Comparison of ENCODE assay signal across 18 mouse cellular contexts in the genomic region with DNA sequence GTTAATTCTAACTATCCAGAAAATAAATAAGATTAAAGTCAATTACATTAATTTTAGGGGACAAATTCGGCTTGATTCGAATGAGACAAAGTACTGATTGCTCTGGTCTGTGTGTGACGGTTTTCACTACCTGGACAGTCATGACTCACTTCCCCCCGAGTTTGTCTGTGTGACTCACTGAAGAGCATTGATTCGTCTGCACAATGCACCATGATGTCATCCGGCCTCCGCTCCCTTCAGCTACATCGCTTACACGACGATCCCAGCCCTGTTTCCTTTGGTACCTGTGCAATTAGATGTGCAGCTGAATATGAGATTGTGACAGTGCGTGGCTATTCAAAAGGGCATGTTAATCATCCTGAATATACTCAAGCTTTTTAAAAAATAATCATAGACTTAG. TPM values are rescaled to one million over a fixed set of nuclear protein-coding genes. Genes with fewer than 3 reads are reported as not detected.
DNase-seq lines count a peak whose midpoint lies in the region; ATAC-seq and TF ChIP-seq lines count a peak whose summit lies in the region.
"Had no signal": no experiment of that assay in that cellular context is flagged by ENCODE, and none has a peak within 500 bp of the region (broad histone marks: within the 10 kb centered on the region; RNA-seq: fewer than 3 reads in every experiment).

No protein-coding gene starts in this region.

- H3K4me2 ChIP-seq in hindbrain, embryonic 11.5 days (replicated peaks; ENCODE audit: low read depth, low read length), result no peak overlapping the region
- H3K4me2 ChIP-seq: hindbrain, embryonic 15.5 days; limb, embryonic 15.5 days; midbrain, embryonic 15.5 days had no signal

- no peak overlapping the region for H3K9ac ChIP-seq in hindbrain, embryonic 11.5 days (ENCODE audit: low read depth, low read length)
- H3K9ac ChIP-seq: hindbrain, embryonic 15.5 days; limb, embryonic 15.5 days; liver, postnatal 0 days; midbrain, embryonic 15.5 days had no signal

- no peak for TF ChIP-seq CTCF in kidney, adult 2 months (conservative IDR thresholded peaks at IDR 0.05; ENCODE audit: insufficient read depth, insufficient read length, low read depth, low read length)

- no peak for ATAC-seq in hindbrain, embryonic 11.5 days (ENCODE audit: low FRiP score)
- ATAC-seq: forebrain, embryonic 14.5 days; liver, postnatal 0 days; midbrain, embryonic 15.5 days had no signal

- no peak for TF ChIP-seq POLR2A in kidney, adult 2 months (IDR thresholded peaks at IDR 0.05; ENCODE audit: low read depth, low read length)

- no peaks in the 10 kb centered on the region for H3K36me3 ChIP-seq in hindbrain, embryonic 11.5 days (ENCODE audit: control insufficient read depth, insufficient read depth, low read length)
- no peaks in the 10 kb centered on the region for H3K36me3 ChIP-seq in kidney, adult 2 months (ENCODE audit: control insufficient read depth, insufficient read depth, low read length)
- H3K36me3 ChIP-seq: G1E; hindbrain, embryonic 15.5 days; limb, embryonic 15.5 days; midbrain, embryonic 15.5 days had no signal

- no peaks in the 10 kb centered on the region for H3K27me3 ChIP-seq in hindbrain, embryonic 11.5 days (ENCODE audit: control insufficient read depth, insufficient read depth, low read length)
- H3K27me3 ChIP-seq in kidney, adult 2 months (replicated peaks; ENCODE audit: control insufficient read depth, insufficient read depth, low read length), result no peaks in the 10 kb centered on the region
- H3K27me3 ChIP-seq: hindbrain, embryonic 15.5 days; limb, embryonic 15.5 days; midbrain, embryonic 15.5 days had no signal

- H3K27ac ChIP-seq in hindbrain, embryonic 11.5 days (ENCODE audit: low read depth, low read length), result no peak overlapping the region
- no peak overlapping the region for H3K27ac ChIP-seq in kidney, adult 2 months (ENCODE audit: insufficient read depth, low read depth, low read length)
- H3K27ac ChIP-seq: hindbrain, embryonic 15.5 days; limb, embryonic 15.5 days; midbrain, embryonic 15.5 days had no signal

- H3K4me3 ChIP-seq in hindbrain, embryonic 11.5 days (ENCODE audit: low read depth, low read length), result no peak overlapping the region
- H3K4me3 ChIP-seq in kidney, adult 2 months (ENCODE audit: insufficient read depth, low read depth, low read length), result no peak overlapping the region
- H3K4me3 ChIP-seq: hindbrain, embryonic 15.5 days; limb, embryonic 15.5 days; midbrain, embryonic 15.5 days had no signal

- H3K4me1 ChIP-seq in hindbrain, embryonic 11.5 days (replicated peaks; ENCODE audit: control insufficient read depth, insufficient read depth, low read length), result no peaks in the 10 kb centered on the region
- H3K4me1 ChIP-seq in kidney, adult 2 months (ENCODE audit: control insufficient read depth, insufficient read depth, low read length), result no peaks in the 10 kb centered on the region
- H3K4me1 ChIP-seq: hindbrain, embryonic 15.5 days; limb, embryonic 15.5 days; midbrain, embryonic 15.5 days had no signal

- no peaks in the 10 kb centered on the region for H3K9me3 ChIP-seq in hindbrain, embryonic 11.5 days (ENCODE audit: control insufficient read depth, low read length)
- H3K9me3 ChIP-seq: G1E; hindbrain, embryonic 15.5 days; limb, embryonic 15.5 days; midbrain, embryonic 15.5 days had no signal

- DNase-seq in adrenal gland, adult (ENCODE audit: inconsistent age in 2 of 2, low spot score in 1 of 2), result peak; percentile 63 to 70
- DNase-seq in adrenal gland, postnatal 4 days (ENCODE audit: low spot score in 2 of 2), result no peak
- DNase-seq in 3T3-L1 (ENCODE audit: low read depth, low spot score) (peak; percentile 55), NIH3T3 (ENCODE audit: low read depth) (peak; percentile 30)
- DNase-seq in brain, adult 2 months (ENCODE audit: low read depth, low spot score), result peak; percentile 80
- DNase-seq in hindbrain, embryonic 11.5 days (ENCODE audit: low spot score), result no peak
- no peak for DNase-seq in kidney, adult 2 months
- DNase-seq in urinary bladder, postnatal 36 days (ENCODE audit: low spot score in 2 of 2), result no peak
- DNase-seq: cerebellum, postnatal 10 days; embryo, embryonic 11 days; liver, postnatal 0 days; lung, postnatal 4 days; thymus, adult 2 months had no signal

- 83% methylated on average over 11 of the region's 11 CpGs for WGBS in hindbrain, embryonic 11.5 days
- 68% methylated on average over 11 of the region's 11 CpGs for WGBS in kidney, adult 2 months

RNA-seq across cellular contexts. Expression of gene Rtca, which starts 33.4 kb away (rescaled TPM):
- 10 to 100 TPM; 44.0 to 44.6 TPM for total RNA-seq in adrenal gland, postnatal 4 days (2021)
- 123 and 132 TPM in 2 replicates for polyA plus RNA-seq in hindbrain, embryonic 11.5 days (2014; fragmentation: Nextera tagmentation; extraction: Ambion mirVana)
- 28.0 and 30.4 TPM in 2 replicates for polyA plus RNA-seq in kidney, adult 2 months (2012; rRNA removed)

RNA-seq across cellular contexts. Expression of gene Dbt, which starts 38.3 kb away (rescaled TPM):
- total RNA-seq in adrenal gland, postnatal 4 days (2021), result 10 to 100 TPM; 48.8 to 57.3 TPM
- polyA plus RNA-seq in hindbrain, embryonic 11.5 days (2014; fragmentation: Nextera tagmentation; extraction: Ambion mirVana), result 13.0 and 14.2 TPM in 2 replicates
- polyA plus RNA-seq in kidney, adult 2 months (2012; rRNA removed), result 35.6 and 41.9 TPM in 2 replicates

RNA-seq across cellular contexts. Expression of gene Cdc14a, which starts 50.8 kb away (rescaled TPM):
- total RNA-seq in adrenal gland, postnatal 4 days (2021), result 10 to 100 TPM; 17.9 to 19.3 TPM
- polyA plus RNA-seq in hindbrain, embryonic 11.5 days (2014; fragmentation: Nextera tagmentation; extraction: Ambion mirVana), result 14.1 and 17.2 TPM in 2 replicates
- polyA plus RNA-seq in kidney, adult 2 months (2012; rRNA removed), result 5.3 and 5.5 TPM in 2 replicates

Comparison
In these comparisons a context has a peak if more than half of its experiments do, and no peak if none do; other contexts are left out.
1. DNase-seq: peak in adrenal gland, adult (2 of 2), 3T3-L1 (single experiment), NIH3T3 (single experiment) and brain, adult 2 months (single experiment); none in adrenal gland, postnatal 4 days (0 of 2), hindbrain, embryonic 11.5 days (single experiment), kidney, adult 2 months (single experiment) and urinary bladder, postnatal 36 days (0 of 2).